Mouse (Mus musculus): ENCODE measurements at regions not wholly inside any gene's neighbourhood (a gene's known extent, or its start where the extent isn't known, plus 50 kb on each side); places are given as distances from the start of the nearest gene placed in this dataset.

DNA sequence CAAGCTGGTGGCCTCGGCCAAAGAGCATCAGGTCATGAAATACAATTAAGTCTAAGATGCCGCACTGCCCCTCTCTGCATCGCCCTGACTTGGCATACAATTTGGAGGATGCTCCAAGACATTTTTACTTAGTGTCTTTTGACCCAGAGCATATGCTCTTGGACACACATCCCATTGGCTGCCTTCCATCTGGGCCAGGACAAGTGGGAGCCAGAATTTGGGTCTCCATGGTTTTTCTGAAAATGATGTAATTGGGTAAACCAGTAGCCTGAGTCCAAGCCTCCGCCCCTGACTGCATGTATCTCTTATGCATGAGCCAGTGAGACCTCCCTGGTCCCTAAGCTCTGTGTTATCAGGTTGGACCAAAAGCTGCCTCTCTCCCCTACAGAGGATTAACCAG is 117.1 kb upstream of the Rpl38 start:
- 79% methylated on average over 4 of the region's 4 CpGs for WGBS
- Histone ChIP-seq H3K36me3 (no peaks in the 10 kb centered on the region), H3K9ac (no peak overlapping the region), H3K4me3 (no peak overlapping the region), H3K4me2 (no peak overlapping the region), H3K27ac (no peak overlapping the region), H3K9me3 (replicated peaks) (no peaks in the 10 kb centered on the region), H3K4me1 (replicated peaks) (peaks cover 11% of the 10 kb centered on the region), H3K27me3 (no peaks in the 10 kb centered on the region)
- ATAC-seq (replicated peaks; ENCODE audit: insufficient number of reproducible peaks, insufficient read depth, low FRiP score, low read depth) = no peak

- no peak for ATAC-seq (replicated peaks; ENCODE audit: insufficient number of reproducible peaks, insufficient read depth, low FRiP score, low read depth)
- Histone ChIP-seq H3K4me1 (replicated peaks) (0 out of 2 replicates have a peak, but pooled peaks cover 4% of the 10 kb centered on the region), H3K4me3 (no peak overlapping the region), H3K27ac (no peak overlapping the region), H3K9me3 (replicated peaks) (no peaks in the 10 kb centered on the region), H3K27me3 (no peaks in the 10 kb centered on the region), H3K4me2 (no peak overlapping the region), H3K36me3 (no peaks in the 10 kb centered on the region), H3K9ac (no peak overlapping the region)
- 72% methylated on average over 5 of the region's 5 CpGs for WGBS
These were observed 119.7 kb upstream of the Rpl38 start for GRCm38 (mm10) chr11:114548658-114549057.

- H3K27ac ChIP-seq = no peak overlapping the region
- H3K27me3 ChIP-seq = no peaks in the 10 kb centered on the region
- no peak overlapping the region for H3K4me3 ChIP-seq
- no peaks in the 10 kb centered on the region for H3K36me3 ChIP-seq
- no peak for ATAC-seq (replicated peaks; ENCODE audit: insufficient number of reproducible peaks, insufficient read depth, low FRiP score, low read depth)
- H3K9ac ChIP-seq = no peak overlapping the region
- WGBS = 74% methylated on average over 3 of the region's 3 CpGs
- H3K4me2 ChIP-seq = no peak overlapping the region
- no peaks in the 10 kb centered on the region for H3K9me3 ChIP-seq (replicated peaks)
- no peaks in the 10 kb centered on the region for H3K4me1 ChIP-seq (replicated peaks)
These were observed 124.1 kb upstream of the Rpl38 start for GRCm38 (mm10) chr11:114544212-114544611.

- ATAC-seq (replicated peaks; ENCODE audit: insufficient number of reproducible peaks, insufficient read depth, low FRiP score, low read depth) = no peak
- H3K9me3 ChIP-seq (replicated peaks) = no peaks in the 10 kb centered on the region
- 65% methylated on average over 8 of the region's 8 CpGs for WGBS
- H3K4me3 ChIP-seq = no peak overlapping the region
- no peak overlapping the region for H3K9ac ChIP-seq
- no peaks in the 10 kb centered on the region for H3K4me1 ChIP-seq (replicated peaks)
- no peaks in the 10 kb centered on the region for H3K36me3 ChIP-seq
- no peak overlapping the region for H3K27ac ChIP-seq
- H3K4me2 ChIP-seq = no peak overlapping the region
- no peaks in the 10 kb centered on the region for H3K27me3 ChIP-seq
These were observed 126.2 kb upstream of the Rpl38 start for GRCm38 (mm10) chr11:114542167-114542566.

- no peak overlapping the region for H3K4me3 ChIP-seq
- no peaks in the 10 kb centered on the region for H3K27me3 ChIP-seq
- no peak overlapping the region for H3K27ac ChIP-seq
- no peaks in the 10 kb centered on the region for H3K36me3 ChIP-seq
- ATAC-seq (replicated peaks; ENCODE audit: insufficient number of reproducible peaks, insufficient read depth, low FRiP score, low read depth) = no peak
- H3K4me1 ChIP-seq (replicated peaks) = no peaks in the 10 kb centered on the region
- no peaks in the 10 kb centered on the region for H3K9me3 ChIP-seq (replicated peaks)
- 72% methylated on average over 3 of the region's 3 CpGs for WGBS
- H3K9ac ChIP-seq = no peak overlapping the region
- no peak overlapping the region for H3K4me2 ChIP-seq
These were observed 127.8 kb upstream of the Rpl38 start for GRCm38 (mm10) chr11:114540503-114540902.

DNA sequence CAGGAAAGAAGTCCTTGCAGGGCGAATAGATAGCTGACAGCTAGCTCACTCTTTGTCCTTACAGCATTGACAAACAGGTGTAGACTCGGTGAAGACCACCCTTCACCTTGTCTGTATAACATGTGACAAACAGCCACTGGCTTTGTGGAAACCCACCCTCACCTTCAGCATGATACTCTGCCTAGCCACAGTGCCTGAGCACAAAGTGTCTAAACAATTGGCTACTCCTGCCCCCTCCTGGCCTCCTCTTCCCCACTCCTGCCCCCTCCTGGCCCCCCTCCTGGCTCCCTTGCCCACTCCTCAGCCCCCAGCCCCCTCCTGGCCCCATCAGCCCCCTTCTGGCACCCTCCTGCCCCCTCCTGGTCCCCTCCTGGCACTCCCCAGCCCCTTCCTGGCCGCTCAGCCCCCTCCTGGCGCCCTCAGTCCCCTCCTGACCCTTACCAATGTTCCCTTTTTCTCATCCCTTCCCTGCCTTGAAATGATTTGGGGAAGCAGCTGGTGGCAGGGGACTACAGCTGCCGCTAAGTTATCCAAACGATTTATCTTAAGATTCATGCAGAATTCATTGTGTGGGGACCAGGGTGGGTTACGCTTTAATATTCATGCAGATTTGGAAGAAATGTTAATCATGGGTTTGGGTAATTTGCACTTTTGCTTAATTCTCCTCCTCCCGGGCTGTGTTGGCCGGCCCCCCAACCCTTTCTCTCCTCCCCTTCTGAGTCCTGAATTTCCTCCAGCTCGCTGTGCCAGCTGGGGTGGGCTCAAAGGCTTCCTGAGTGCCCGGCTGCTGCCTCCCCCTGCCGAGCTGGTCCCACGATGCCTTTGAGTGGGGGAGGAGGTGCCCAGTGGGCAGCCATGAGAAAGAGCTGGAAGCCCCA is 131.5 kb upstream of the Rpl38 start:
- H3K27ac ChIP-seq = no peak overlapping the region
- no peak overlapping the region for H3K4me2 ChIP-seq
- H3K4me3 ChIP-seq = no peak overlapping the region
- no peaks in the 10 kb centered on the region for H3K9me3 ChIP-seq (replicated peaks)
- no peak for ATAC-seq (replicated peaks; ENCODE audit: insufficient number of reproducible peaks, insufficient read depth, low FRiP score, low read depth)
- H3K27me3 ChIP-seq = no peaks in the 10 kb centered on the region
- no peaks in the 10 kb centered on the region for H3K36me3 ChIP-seq
- no peaks in the 10 kb centered on the region for H3K4me1 ChIP-seq (replicated peaks)
- WGBS = 22% methylated on average over 13 of the region's 13 CpGs
- H3K9ac ChIP-seq = no peak overlapping the region

DNA sequence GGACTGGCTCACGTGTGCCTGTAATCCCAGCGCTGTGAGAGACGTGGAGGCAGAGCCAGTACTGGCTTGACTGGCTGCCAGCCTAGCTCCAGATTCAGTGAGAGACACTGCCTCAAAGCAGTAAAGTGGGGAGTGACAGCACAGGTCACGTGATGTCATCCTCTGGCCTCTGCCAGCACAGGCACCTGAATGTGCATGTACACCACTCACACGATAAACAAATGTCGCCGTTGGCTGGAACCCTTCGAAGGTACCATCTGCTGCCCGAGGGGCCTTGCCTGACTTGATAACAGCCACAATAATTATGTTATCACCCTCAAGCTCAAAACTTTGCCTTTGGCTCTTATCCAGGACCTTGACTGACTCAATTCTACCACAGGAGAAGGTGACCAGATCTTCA is 132.4 kb upstream of the Rpl38 start:
- H3K9me3 ChIP-seq (replicated peaks) = no peaks in the 10 kb centered on the region
- no peak overlapping the region for H3K9ac ChIP-seq
- no peak overlapping the region for H3K4me2 ChIP-seq
- H3K36me3 ChIP-seq = no peaks in the 10 kb centered on the region
- H3K4me1 ChIP-seq (replicated peaks) = no peaks in the 10 kb centered on the region
- no peak for ATAC-seq (replicated peaks; ENCODE audit: insufficient number of reproducible peaks, insufficient read depth, low FRiP score, low read depth)
- no peaks in the 10 kb centered on the region for H3K27me3 ChIP-seq
- H3K4me3 ChIP-seq = no peak overlapping the region
- no peak overlapping the region for H3K27ac ChIP-seq
- WGBS = 80% methylated on average over 9 of the region's 9 CpGs

DNA sequence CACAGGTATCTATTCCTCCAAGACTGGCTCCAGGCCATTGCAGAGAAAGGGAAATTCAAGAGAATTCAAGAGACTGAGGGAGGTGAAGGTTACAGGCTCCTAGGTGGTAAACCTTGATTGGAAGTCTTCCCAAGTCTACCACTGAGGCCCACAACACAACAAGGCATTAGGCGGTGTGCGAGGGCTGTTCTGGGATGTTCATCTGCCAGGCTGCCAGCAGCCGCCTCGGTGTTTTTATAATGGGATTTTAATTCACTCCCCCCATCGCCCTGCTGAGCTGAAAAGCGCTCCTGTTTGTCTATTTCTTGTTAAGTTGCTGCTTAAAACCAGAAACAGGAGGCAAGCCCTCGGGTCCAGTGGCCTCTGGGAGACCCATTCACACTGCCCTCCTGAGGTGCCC is 133.9 kb upstream of the Rpl38 start:
- Histone ChIP-seq H3K4me2 (no peak overlapping the region), H3K4me1 (replicated peaks) (no peaks in the 10 kb centered on the region), H3K9me3 (replicated peaks) (no peaks in the 10 kb centered on the region), H3K4me3 (no peak overlapping the region), H3K27ac (no peak overlapping the region), H3K27me3 (no peaks in the 10 kb centered on the region), H3K36me3 (no peaks in the 10 kb centered on the region), H3K9ac (no peak overlapping the region)
- 78% methylated on average over 7 of the region's 7 CpGs for WGBS
- ATAC-seq (replicated peaks; ENCODE audit: insufficient number of reproducible peaks, insufficient read depth, low FRiP score, low read depth) = no peak

- Histone ChIP-seq H3K4me2 (no peak overlapping the region), H3K4me1 (replicated peaks) (peaks cover 3% of the 10 kb centered on the region; the same call in 1 of the 2 replicates), H3K4me3 (no peak overlapping the region), H3K9me3 (replicated peaks) (no peaks in the 10 kb centered on the region), H3K27me3 (no peaks in the 10 kb centered on the region), H3K36me3 (no peaks in the 10 kb centered on the region), H3K9ac (no peak overlapping the region), H3K27ac (no peak overlapping the region)
- WGBS = 34% methylated on average over 4 of the region's 4 CpGs
- ATAC-seq (replicated peaks; ENCODE audit: insufficient number of reproducible peaks, insufficient read depth, low FRiP score, low read depth) = no peak
These were observed 137.0 kb upstream of the Rpl38 start for GRCm38 (mm10) chr11:114531241-114531765.

DNA sequence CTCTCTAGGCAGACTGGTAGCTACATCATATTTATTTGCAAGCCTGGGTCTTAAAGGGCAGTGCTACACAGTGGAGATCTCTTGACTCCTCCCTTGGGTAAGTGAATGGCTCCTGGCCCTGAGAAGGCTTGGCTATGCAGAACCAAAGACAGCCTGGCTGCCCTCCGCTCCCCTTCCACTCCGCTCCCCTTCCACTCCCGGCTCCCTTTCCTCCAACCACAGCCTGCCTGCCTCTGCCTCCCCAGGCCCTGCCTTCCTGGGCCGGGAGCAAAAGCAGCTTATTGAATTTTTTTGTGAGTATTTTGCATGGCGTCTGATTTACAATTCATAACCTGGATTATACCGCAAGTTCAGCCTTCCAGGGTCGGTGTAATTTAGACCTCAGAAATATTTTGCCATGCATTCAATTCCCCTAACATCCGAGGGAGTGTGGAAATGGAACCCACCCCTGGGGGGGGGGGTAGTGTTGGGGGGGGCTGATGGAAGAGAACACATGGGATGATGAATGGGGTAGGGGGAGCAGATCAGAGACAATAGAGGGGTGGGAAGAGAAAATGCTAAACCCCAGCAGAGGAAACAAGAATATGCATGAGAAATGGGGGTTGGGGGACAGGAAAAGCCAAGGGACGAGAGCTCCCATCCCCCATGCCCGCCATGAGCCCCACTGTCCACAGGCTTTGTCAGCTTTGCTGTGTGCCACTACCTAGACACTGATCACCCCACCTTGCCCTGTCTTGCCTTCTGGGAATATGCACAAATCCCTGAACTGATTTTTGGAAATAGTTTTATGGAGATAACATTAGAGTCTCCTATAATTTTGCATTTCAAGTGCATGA is 139.2 kb upstream of the Rpl38 start:
- Histone ChIP-seq H3K4me3 (no peak overlapping the region), H3K27me3 (no peaks in the 10 kb centered on the region), H3K27ac (no peak overlapping the region), H3K4me2 (no peak overlapping the region), H3K36me3 (no peaks in the 10 kb centered on the region), H3K9me3 (replicated peaks) (no peaks in the 10 kb centered on the region), H3K4me1 (replicated peaks) (peaks cover 3% of the 10 kb centered on the region; the same call in 1 of the 2 replicates), H3K9ac (no peak overlapping the region)
- ATAC-seq (replicated peaks; ENCODE audit: insufficient number of reproducible peaks, insufficient read depth, low FRiP score, low read depth) = no peak
- 58% methylated on average over 10 of the region's 10 CpGs for whole genome bisulfite sequencing

GRCm38 (mm10) chr11:114523444-114524238 is 144.7 kb upstream of the Rpl38 start:
- H3K9me3 ChIP-seq (replicated peaks) = no peaks in the 10 kb centered on the region
- no peak overlapping the region for H3K9ac ChIP-seq
- H3K27ac ChIP-seq = no peak overlapping the region
- 0 out of 2 replicates have a peak, but pooled peaks cover 3% of the 10 kb centered on the region for H3K27me3 ChIP-seq
- 42% methylated on average over 6 of the region's 6 CpGs for WGBS
- peaks cover 3% of the 10 kb centered on the region; the same call in 1 of the 2 replicates for H3K4me1 ChIP-seq (replicated peaks)
- H3K4me2 ChIP-seq = no peak overlapping the region
- no peak overlapping the region for H3K4me3 ChIP-seq
- ATAC-seq (replicated peaks; ENCODE audit: insufficient number of reproducible peaks, insufficient read depth, low FRiP score, low read depth) = no peak
- no peaks in the 10 kb centered on the region for H3K36me3 ChIP-seq
